Mouse (Mus musculus) heart, adult 2 months (tissue): ENCODE results near the gene Ugt1a10.

Source experiments
- CTCF ChIP-seq: fragments of 200-600 bp; IDR thresholded peaks from 2 replicates; pipeline ENCODE4 v1.8.1; 2022; ENCODE audit warnings: antibody characterized with exemption, mild to moderate bottlenecking, moderate library complexity
- POLR2A ChIP-seq: fragments of 200-500 bp; IDR thresholded peaks from 2 replicates; pipeline ENCODE4 v1.6.1; 2011; ENCODE audit warnings: mild to moderate bottlenecking, low read depth, low read length, control low read depth; ENCODE audit not compliant: insufficient read depth

GRCm38 (mm10) chr1:88230981-88231802, 176.0 kb downstream of the Ugt1a10 start:
- no peak for TF ChIP-seq CTCF
- no peak for TF ChIP-seq POLR2A
